In genomic region chr10:69207981-69208630, GRCm38 (mm10) we compare ENCODE assay signal across 21 mouse cellular contexts. TPM values are rescaled to one million over a fixed set of nuclear protein-coding genes. Genes with fewer than 3 reads are reported as not detected.
A peak's percentile ranks its signal among the peaks of the same experiment; 100 is the strongest.
DNase-seq lines count a peak whose midpoint lies in the region; ATAC-seq and TF ChIP-seq lines count a peak whose summit lies in the region.
"Had no signal": no experiment of that assay in that cellular context is flagged by ENCODE, and none has a peak within 500 bp of the region (broad histone marks: within the 10 kb centered on the region; RNA-seq: fewer than 3 reads in every experiment).

No protein-coding gene starts in this region.

- TF ChIP-seq POLR2A in testis, adult 2 months (IDR thresholded peaks at IDR 0.05; ENCODE audit: control insufficient read depth, low read depth, low read length) = peak; percentile 31; the same call in 1 of the 2 replicates

- H3K27ac ChIP-seq in testis, adult 2 months (ENCODE audit: control insufficient read depth, insufficient read depth, low read depth, low read length) = no peak overlapping the region
- H3K27ac ChIP-seq: forebrain, embryonic 15.5 days; heart, embryonic 15.5 days; hindbrain, embryonic 13.5 days; kidney, postnatal 0 days; layer of hippocampus, adult 2 months; left cerebral cortex, adult 2 months; neural tube, embryonic 12.5 days had no signal

- TF ChIP-seq CTCF in testis, adult 2 months (IDR thresholded peaks at IDR 0.05; ENCODE audit: control insufficient read depth, insufficient read depth, insufficient replicate concordance, low read depth, low read length) = no peak

- intact Hi-C loops in heart, postnatal 10 days (cut with DNase I) = no loop called here

- DNase-seq in heart, adult 11 months = peak; percentile 98
- no peak for DNase-seq in heart, postnatal 10 days
- DNase-seq in testis, postnatal 14 days (ENCODE audit: low spot score) = no peak
- peak; percentile 13 for DNase-seq in heart, postnatal 4 days
- no peak for DNase-seq in neural tube, embryonic 10.5 days (ENCODE audit: extremely low spot score, low spot score)
- DNase-seq: B cell, adult 2 months; cerebellum, postnatal 10 days; lung, adult 18-20 months; right cerebral cortex, postnatal 25 days; thymus, postnatal 4 days had no signal

- ATAC-seq in CD4-positive, CD25-positive, alpha-beta regulatory T cell, adult 4 months = no peak
- ATAC-seq: forebrain, embryonic 15.5 days; intestine, embryonic 16.5 days had no signal

- peak overlapping the region; percentile 78 for H3K4me3 ChIP-seq in testis, adult 2 months (ENCODE audit: control insufficient read depth, low read depth, low read length)
- H3K4me3 ChIP-seq: erythroblast, embryonic 14.5 days; forebrain, embryonic 15.5 days; heart, embryonic 15.5 days; hindbrain, embryonic 13.5 days; layer of hippocampus, adult 2 months; left cerebral cortex, adult 2 months; neural tube, embryonic 12.5 days had no signal

- H3K36me3 ChIP-seq in testis, adult 2 months (ENCODE audit: control insufficient read depth, insufficient read depth, low read length) = no peaks in the 10 kb centered on the region
- H3K36me3 ChIP-seq: forebrain, embryonic 15.5 days; heart, embryonic 15.5 days; hindbrain, embryonic 13.5 days; neural tube, embryonic 12.5 days had no signal

- peaks cover 23% of the 10 kb centered on the region for H3K4me1 ChIP-seq in testis, adult 2 months (ENCODE audit: control insufficient read depth, insufficient read depth, low read length)

- no peaks in the 10 kb centered on the region for H3K27me3 ChIP-seq in testis, adult 2 months (ENCODE audit: control insufficient read depth, insufficient read depth, low read length)
- H3K27me3 ChIP-seq: forebrain, embryonic 15.5 days; heart, embryonic 15.5 days; hindbrain, embryonic 13.5 days; neural tube, embryonic 12.5 days had no signal

RNA-seq across cellular contexts. Expression of gene A930033H14Rik, which starts 4.8 kb away (rescaled TPM):
- total RNA-seq in heart, postnatal 10 days (2021) = 1 to 10 TPM; 3.2 to 5.1 TPM
- 1.4 and 1.5 TPM in 2 replicates for polyA plus RNA-seq in testis, adult 2 months (2012; rRNA removed)
- total RNA-seq in heart, postnatal 4 days (2021) = 1 to 10 TPM; 6.0 to 6.6 TPM
- polyA plus RNA-seq in CD4-positive, CD25-positive, alpha-beta regulatory T cell, adult 4 months (2017; shearing (Covaris generic)) = not detected
- polyA plus RNA-seq: erythroblast, embryonic 14.5 days had no signal

RNA-seq across cellular contexts. Expression of gene Rhobtb1, which starts 56.9 kb away (rescaled TPM):
- total RNA-seq in heart, postnatal 10 days (2021) = 100 to 1,000 TPM in 1 of 2 experiments, 10 to 100 TPM in 1; 63.9 to 131 TPM
- 20.0 and 22.4 TPM in 2 replicates for polyA plus RNA-seq in testis, adult 2 months (2012; rRNA removed)
- total RNA-seq in heart, postnatal 4 days (2021) = 10 to 100 TPM; 46.7 to 59.7 TPM
- not detected for polyA plus RNA-seq in CD4-positive, CD25-positive, alpha-beta regulatory T cell, adult 4 months (2017; shearing (Covaris generic))

Comparison
In these comparisons a context has a peak if more than half of its experiments do, and no peak if none do; other contexts are left out.
1. DNase-seq: peak in heart, adult 11 months (single experiment) and heart, postnatal 4 days (single experiment); none in heart, postnatal 10 days (0 of 2), testis, postnatal 14 days (single experiment) and neural tube, embryonic 10.5 days (single experiment).